Mouse (Mus musculus): Measurements from ENCODE around the gene Rcor2. TPM values are rescaled to one million over a fixed set of nuclear protein-coding genes. Genes with fewer than 3 reads are reported as not detected.

Gene Rcor2
- total RNA-seq (2023): 0.89 TPM

DNA sequence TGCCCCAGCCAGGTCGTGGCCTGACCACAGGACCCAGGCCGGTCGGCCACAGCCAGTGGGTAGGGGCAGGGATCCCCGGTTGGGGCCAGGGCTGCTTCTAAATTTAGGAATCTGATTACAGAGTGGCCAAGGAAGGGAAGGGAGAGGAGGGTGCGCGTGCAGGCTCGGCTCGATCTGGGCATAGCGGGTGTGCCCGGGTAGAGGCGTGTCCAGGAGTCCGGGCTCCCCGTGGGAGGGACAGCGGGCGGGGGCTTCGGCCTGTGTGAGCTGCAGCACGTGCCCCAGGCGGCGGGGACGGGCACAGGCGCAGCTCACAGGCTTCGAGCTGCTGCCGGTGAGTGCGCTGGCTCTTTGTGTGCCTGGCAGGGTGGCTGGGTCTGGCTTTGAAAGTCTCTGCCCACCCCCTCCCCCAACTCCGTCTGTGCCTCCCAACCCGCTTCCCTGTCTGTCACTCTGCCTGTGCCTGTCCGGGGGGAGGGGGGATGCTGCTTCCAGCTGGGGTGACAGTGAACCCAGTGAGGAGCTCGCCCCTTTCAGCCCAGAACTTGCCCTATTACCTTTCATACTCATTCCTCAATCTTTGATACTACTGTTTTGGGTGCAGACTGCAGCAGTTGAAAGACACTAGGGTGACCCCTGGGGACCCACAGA lies at the start of gene Rcor2:
TSS of gene Rcor2 (plus strand) at position 235 of the 651 bp plus-strand sequence.

DNA sequence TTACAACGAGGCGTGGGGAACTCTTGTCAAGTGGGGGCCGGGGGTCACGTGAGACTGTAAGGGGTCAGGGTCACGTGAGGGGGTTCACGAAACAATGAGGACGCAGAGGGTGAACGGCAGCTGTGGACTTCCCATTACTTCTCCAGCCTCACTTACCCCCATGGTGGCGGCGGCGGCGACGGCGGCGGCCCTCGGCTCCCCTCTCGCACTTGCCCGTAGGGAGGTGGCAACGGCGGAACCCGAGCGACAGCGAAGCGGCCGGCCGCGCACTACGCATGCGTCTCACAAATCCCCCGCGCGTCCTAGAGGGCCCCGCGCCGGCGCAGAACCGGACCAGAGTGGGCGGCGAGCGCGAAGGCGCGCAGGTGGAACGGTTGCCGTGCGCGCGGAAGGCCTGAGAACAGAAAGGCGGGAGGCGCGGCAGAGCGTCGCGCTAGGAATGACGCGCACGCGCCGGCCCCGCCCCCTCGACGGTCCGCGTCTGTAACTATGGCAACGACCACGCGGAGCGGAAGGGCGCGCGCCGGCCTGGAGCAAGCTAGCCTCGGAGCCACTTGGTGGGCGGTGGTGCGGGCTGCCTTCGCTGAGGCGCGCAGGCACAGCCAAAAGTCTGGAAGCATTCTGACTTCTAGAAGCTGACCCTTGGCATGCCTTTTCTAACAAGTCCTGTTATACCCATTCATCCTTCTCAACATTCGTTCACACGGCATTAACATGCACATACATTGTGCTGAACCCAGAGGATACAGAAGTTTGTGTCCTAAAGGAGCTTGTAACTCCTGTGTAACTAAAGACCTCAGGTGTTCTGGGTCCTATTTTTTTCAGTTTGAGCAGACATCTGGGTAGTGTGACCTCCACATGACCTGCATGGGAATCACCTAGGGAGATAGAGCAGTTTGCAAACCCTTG lies 26.1 kb upstream of the Rcor2 start, which contains the start of gene Naa40:
TSS of gene Naa40 (minus strand) at position 402 of the 909 bp plus-strand sequence.

Other genes starting within 250 kb of the Rcor2 start
- gene Fermt3, start 247.9 kb upstream of the Rcor2 start, total RNA-seq (2023): 152 TPM
- gene Stip1, start 227.4 kb upstream of the Rcor2 start, total RNA-seq (2023): 117 TPM
- 12.3 TPM for gene Macrod1, start 210.5 kb upstream of the Rcor2 start, total RNA-seq (2023)
- not detected for gene Flrt1, start 161.6 kb upstream of the Rcor2 start, total RNA-seq (2023)
- 98.1 TPM for gene Otub1, start 61.0 kb upstream of the Rcor2 start, total RNA-seq (2023)
- gene Cox8a, start 49.7 kb upstream of the Rcor2 start, total RNA-seq (2023): 242 TPM
- gene Naa40, start 26.1 kb upstream of the Rcor2 start, total RNA-seq (2023): 37.2 TPM
- gene Mark2, start 74.5 kb downstream of the Rcor2 start, total RNA-seq (2023): 267 TPM
- 34.2 TPM for gene Spindoc, start 115.7 kb downstream of the Rcor2 start, total RNA-seq (2023)
- gene 2700081O15Rik, start 150.3 kb downstream of the Rcor2 start, total RNA-seq (2023): 5.4 TPM
- gene Rtn3, start 216.0 kb downstream of the Rcor2 start, total RNA-seq (2023): 49.6 TPM
- 49.9 TPM for gene Atl3, start 226.7 kb downstream of the Rcor2 start, total RNA-seq (2023)